Mouse (Mus musculus) liver, embryonic 15.5 days (tissue): ENCODE measurements around the gene A930018P22Rik. TPM values are rescaled to one million over a fixed set of nuclear protein-coding genes. Genes with fewer than 3 reads are reported as not detected.
A peak's percentile ranks its signal among the peaks of the same experiment; 100 is the strongest.

Experiments used
- ATAC-seq: fragments of 200-750 bp; cut with Nextera tagmentation; 2 replicates; pipeline ENCODE4 v1.8.0; 2017; ENCODE audit warnings: moderate number of reproducible peaks, mild to moderate bottlenecking, moderate library complexity; ENCODE audit not compliant: insufficient read depth
- H3K27ac ChIP-seq: fragments of 300-500 bp; sonication (generic); replicated peaks from 2 replicates; pipeline ENCODE4 v1.5.1; 2015; ENCODE audit warnings: mild to moderate bottlenecking, inconsistent platforms
- H3K27me3 ChIP-seq: fragments of 300-500 bp; sonication (generic); 2 replicates; pipeline ENCODE4 v1.6.1; 2015; ENCODE audit warnings: mild to moderate bottlenecking, inconsistent platforms
- H3K36me3 ChIP-seq: fragments of 300-500 bp; sonication (generic); replicated peaks from 2 replicates; pipeline ENCODE4 v1.6.1; 2015; ENCODE audit warnings: moderate library complexity, mild to moderate bottlenecking, inconsistent platforms
- H3K4me1 ChIP-seq: fragments of 300-500 bp; sonication (generic); replicated peaks from 2 replicates; pipeline ENCODE4 v1.6.1; 2015; ENCODE audit warnings: inconsistent platforms
- H3K4me2 ChIP-seq: fragments of 300-500 bp; sonication (generic); 2 replicates; pipeline ENCODE4 v1.6.1; 2015; ENCODE audit warnings: moderate library complexity, mild to moderate bottlenecking, inconsistent platforms
- H3K4me3 ChIP-seq: fragments of 300-500 bp; sonication (generic); replicated peaks from 2 replicates; pipeline ENCODE4 v1.5.1; 2015; ENCODE audit warnings: mild to moderate bottlenecking, inconsistent platforms
- H3K9ac ChIP-seq: fragments of 300-500 bp; sonication (generic); 2 replicates; pipeline ENCODE4 v1.6.1; 2015; ENCODE audit warnings: moderate library complexity, mild to moderate bottlenecking, inconsistent platforms
- H3K9me3 ChIP-seq: fragments of 300-500 bp; sonication (generic); replicated peaks from 2 replicates; pipeline ENCODE4 v1.6.1; 2016; ENCODE audit warnings: inconsistent platforms
- WGBS: fragments of 180-500 bp; shearing (Covaris S2); methylation state at CpG from one replicate; pipeline ENCODE4 v1.1.7; 2015; ENCODE audit warnings: mixed read lengths; ENCODE audit not compliant: insufficient replicate concordance; 5-methylcytosine and 5-hydroxymethylcytosine counted together
- polyA plus RNA-seq: library from polyadenylated mRNA; unstranded; fragments of >200 nt; fragmentation: Nextera tagmentation; extraction: Ambion mirVana; gene quantifications from 2 replicates; pipeline ENCODE4 v1.2.1, GENCODE M21; 2015

Gene A930018P22Rik
- polyA plus RNA-seq, 1 experiment from 2014 or later = 0.36 TPM

DNA sequence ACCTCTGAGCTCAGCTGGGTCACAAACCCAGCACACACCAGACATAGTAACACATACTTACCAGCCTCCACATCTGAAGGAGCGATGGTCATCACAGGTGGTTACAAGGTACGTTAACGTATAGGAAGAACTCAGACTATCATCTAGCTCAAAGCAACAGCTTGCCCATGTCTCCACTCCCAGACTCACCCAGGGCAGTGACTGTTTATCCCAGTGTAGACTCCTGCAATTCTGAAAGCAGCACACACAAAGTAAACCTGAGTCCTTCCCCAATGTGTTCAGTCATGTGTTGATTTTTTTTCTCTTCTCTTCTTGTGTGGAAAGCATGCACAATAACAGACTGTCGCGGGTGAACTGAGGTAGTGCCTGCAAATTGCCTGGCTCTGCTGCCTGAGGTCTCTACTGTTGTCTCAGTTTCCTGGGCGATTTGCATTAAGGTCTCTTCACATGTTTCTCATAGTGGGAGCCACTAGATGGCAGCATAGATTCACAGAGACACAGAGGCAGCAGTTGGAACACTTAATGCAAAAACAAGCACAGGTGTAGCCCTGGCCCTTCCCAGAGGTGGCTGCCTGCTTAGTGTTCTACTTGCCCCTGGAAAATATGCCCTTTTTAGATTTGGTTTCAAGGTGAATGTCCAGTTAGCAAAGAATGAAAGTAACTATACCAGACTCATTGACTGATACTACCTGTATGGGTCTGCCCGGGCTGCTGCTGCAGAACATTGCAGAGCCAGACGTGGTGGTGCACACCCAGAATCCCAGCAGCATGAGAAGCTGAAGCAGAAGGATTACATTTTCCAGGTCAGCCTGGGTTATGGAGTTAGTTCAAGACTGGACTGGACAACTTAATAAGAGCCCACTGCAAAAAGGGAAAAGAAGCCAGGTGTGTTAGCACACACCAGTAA, 11.8 kb downstream of the A930018P22Rik start:
- no peaks in the 10 kb centered on the region for H3K9me3 ChIP-seq
- H3K9ac ChIP-seq = no peak overlapping the region

GRCm38 (mm10) chr2:104135920-104136319, 13.4 kb downstream of the A930018P22Rik start:
- 39% methylated on average over 2 of the region's 2 CpGs for WGBS
- peaks cover 13% of the 10 kb centered on the region for H3K4me1 ChIP-seq
- H3K27ac ChIP-seq = no peak overlapping the region
- H3K36me3 ChIP-seq = no peaks in the 10 kb centered on the region
- H3K27me3 ChIP-seq = peaks cover 7% of the 10 kb centered on the region
- H3K4me2 ChIP-seq = no peak overlapping the region
- no peaks in the 10 kb centered on the region for H3K9me3 ChIP-seq
- H3K4me3 ChIP-seq = no peak overlapping the region
- ATAC-seq = no peak
- H3K9ac ChIP-seq = no peak overlapping the region

More for the DNA sequence above, 11.8 kb downstream of the A930018P22Rik start:
- Histone ChIP-seq H3K4me1 (peaks cover 28% of the 10 kb centered on the region), H3K4me3 (no peak overlapping the region), H3K27me3 (peaks cover 7% of the 10 kb centered on the region), H3K36me3 (no peaks in the 10 kb centered on the region), H3K27ac (no peak overlapping the region), H3K4me2 (no peak overlapping the region)
- WGBS = 37% methylated on average over 8 of the region's 8 CpGs
- no peak for ATAC-seq

- Histone ChIP-seq H3K27me3 (0 out of 2 replicates have a peak, but pooled peaks cover 2% of the 10 kb centered on the region), H3K4me3 (no peak overlapping the region), H3K4me1 (peaks cover 12% of the 10 kb centered on the region), H3K9me3 (no peaks in the 10 kb centered on the region), H3K4me2 (no peak overlapping the region), H3K9ac (no peak overlapping the region), H3K36me3 (no peaks in the 10 kb centered on the region), H3K27ac (no peak overlapping the region)
- 60% methylated on average over 8 of the region's 8 CpGs for WGBS
- ATAC-seq = no peak
Measured at GRCm38 (mm10) chr2:104142140-104142539, 19.6 kb downstream of the A930018P22Rik start.

DNA sequence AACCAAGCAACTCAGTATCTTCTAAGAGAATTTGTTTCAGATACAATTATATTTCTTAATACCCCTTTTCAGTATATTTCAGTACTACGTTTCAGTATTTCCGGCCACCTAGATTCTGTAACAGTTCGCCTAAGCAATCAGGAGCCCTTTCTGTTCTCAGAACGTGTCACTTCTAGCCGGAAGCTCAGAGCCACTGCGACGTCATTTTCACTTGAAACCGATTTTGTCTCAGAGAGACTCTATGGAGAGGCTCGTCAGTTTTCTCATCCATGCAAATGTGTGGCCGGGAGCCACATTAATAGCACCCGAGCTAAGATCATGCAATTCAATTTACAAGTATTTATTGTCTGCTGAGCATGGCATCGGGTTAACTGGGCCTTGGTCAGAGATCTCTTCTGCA, 21.4 kb downstream of the A930018P22Rik start:
- H3K27me3 ChIP-seq = peaks cover 13% of the 10 kb centered on the region; the same call in 1 of the 2 replicates
- peaks cover 12% of the 10 kb centered on the region for H3K4me1 ChIP-seq
- H3K4me2 ChIP-seq = no peak overlapping the region
- no peak overlapping the region for H3K9ac ChIP-seq
- no peak overlapping the region for H3K27ac ChIP-seq
- no peaks in the 10 kb centered on the region for H3K9me3 ChIP-seq
- H3K4me3 ChIP-seq = no peak overlapping the region
- WGBS = 75% methylated on average over 12 of the region's 12 CpGs
- H3K36me3 ChIP-seq = no peaks in the 10 kb centered on the region
- no peak for ATAC-seq

- WGBS = 14% methylated on average over 1 of the region's 1 CpGs
Measured at GRCm38 (mm10) chr2:104145983-104146382, 23.4 kb downstream of the A930018P22Rik start.

GRCm38 (mm10) chr2:104147910-104148561, 25.5 kb downstream of the A930018P22Rik start:
- no peaks in the 10 kb centered on the region for H3K36me3 ChIP-seq
- ATAC-seq = no peak
- peaks cover 23% of the 10 kb centered on the region for H3K27me3 ChIP-seq
- no peak overlapping the region for H3K27ac ChIP-seq
- H3K9ac ChIP-seq = no peak overlapping the region
- WGBS = 52% methylated on average over 4 of the region's 4 CpGs
- H3K4me3 ChIP-seq = no peak overlapping the region
- no peaks in the 10 kb centered on the region for H3K9me3 ChIP-seq
- H3K4me2 ChIP-seq = no peak overlapping the region
- peaks cover 12% of the 10 kb centered on the region for H3K4me1 ChIP-seq

More at GRCm38 (mm10) chr2:104145983-104146382, 23.4 kb downstream of the A930018P22Rik start:
- Histone ChIP-seq H3K9me3 (no peaks in the 10 kb centered on the region), H3K27me3 (peaks cover 21% of the 10 kb centered on the region), H3K4me3 (no peak overlapping the region), H3K27ac (no peak overlapping the region), H3K9ac (no peak overlapping the region), H3K4me2 (no peak overlapping the region), H3K36me3 (no peaks in the 10 kb centered on the region), H3K4me1 (peaks cover 12% of the 10 kb centered on the region)
- ATAC-seq = 0 out of 2 replicates have a peak, but pooled peaks have one; percentile 22

- peaks cover 8% of the 10 kb centered on the region for H3K4me1 ChIP-seq
- no peaks in the 10 kb centered on the region for H3K9me3 ChIP-seq
- whole genome bisulfite sequencing = 51% methylated on average over 6 of the region's 6 CpGs
- no peak overlapping the region for H3K9ac ChIP-seq
- no peaks in the 10 kb centered on the region for H3K36me3 ChIP-seq
- no peak for ATAC-seq
- H3K4me3 ChIP-seq = no peak overlapping the region
- H3K27ac ChIP-seq = no peak overlapping the region
- peaks cover 26% of the 10 kb centered on the region for H3K27me3 ChIP-seq
- no peak overlapping the region for H3K4me2 ChIP-seq
Measured at GRCm38 (mm10) chr2:104150608-104151397, 28.2 kb downstream of the A930018P22Rik start.

DNA sequence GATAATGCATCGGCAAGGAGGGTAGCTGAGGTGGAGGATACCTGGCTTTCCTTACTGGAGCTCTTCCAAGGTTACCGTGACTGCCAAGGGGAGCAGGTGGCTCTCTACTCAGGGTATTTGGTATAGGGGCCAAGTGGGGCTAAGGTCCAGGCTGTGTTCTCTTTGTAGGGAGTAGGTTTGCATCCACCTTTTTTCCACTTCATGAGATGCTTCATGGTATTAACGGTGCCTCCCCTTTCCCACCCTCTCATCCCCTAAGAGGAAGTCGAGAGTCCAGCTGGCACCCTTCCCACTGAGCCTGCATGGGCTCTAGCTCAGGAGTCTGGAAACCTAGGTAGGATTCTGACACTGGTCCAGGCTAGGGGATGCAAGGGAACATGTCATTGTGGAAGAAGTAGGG, 30.8 kb downstream of the A930018P22Rik start:
- H3K4me2 ChIP-seq = no peak overlapping the region
- no peak overlapping the region for H3K27ac ChIP-seq
- no peak for ATAC-seq
- H3K36me3 ChIP-seq = no peaks in the 10 kb centered on the region
- no peak overlapping the region for H3K9ac ChIP-seq
- peaks cover 19% of the 10 kb centered on the region for H3K27me3 ChIP-seq
- H3K4me3 ChIP-seq = no peak overlapping the region
- H3K9me3 ChIP-seq = no peaks in the 10 kb centered on the region
- H3K4me1 ChIP-seq = no peaks in the 10 kb centered on the region
- WGBS = 73% methylated on average over 4 of the region's 4 CpGs

- Histone ChIP-seq H3K4me2 (no peak overlapping the region), H3K4me3 (no peak overlapping the region), H3K4me1 (no peaks in the 10 kb centered on the region), H3K27me3 (peaks cover 14% of the 10 kb centered on the region), H3K9me3 (no peaks in the 10 kb centered on the region), H3K27ac (no peak overlapping the region), H3K9ac (no peak overlapping the region), H3K36me3 (no peaks in the 10 kb centered on the region)
- WGBS = 52% methylated on average over 3 of the region's 3 CpGs
- no peak for ATAC-seq
Measured at GRCm38 (mm10) chr2:104153876-104154275, 31.3 kb downstream of the A930018P22Rik start.

- 78% methylated on average over 4 of the region's 4 CpGs for WGBS
- Histone ChIP-seq H3K27ac (no peak overlapping the region), H3K36me3 (no peaks in the 10 kb centered on the region), H3K4me1 (no peaks in the 10 kb centered on the region), H3K4me2 (no peak overlapping the region), H3K4me3 (no peak overlapping the region), H3K27me3 (0 out of 2 replicates have a peak, but pooled peaks cover 3% of the 10 kb centered on the region), H3K9ac (no peak overlapping the region), H3K9me3 (no peaks in the 10 kb centered on the region)
- no peak for ATAC-seq
Measured at GRCm38 (mm10) chr2:104157831-104158230, 35.3 kb downstream of the A930018P22Rik start.
